Mouse (Mus musculus) CH12.LX (cell line): ENCODE data around the gene Gm9964. TPM values are rescaled to one million over a fixed set of nuclear protein-coding genes. Genes with fewer than 3 reads are reported as not detected.

Experiments
- DNase-seq: peaks from one replicate; pipeline ENCODE4 v3.0.0-alpha.2; 2013; ENCODE audit errors: extremely low read depth
- H3K27ac ChIP-seq: 2 replicates; pipeline ENCODE4 v1.5.1; 2012; ENCODE audit warnings: low read depth, mild to moderate bottlenecking, control low read depth, moderate library complexity; ENCODE audit not compliant: insufficient read depth
- H3K27me3 ChIP-seq: replicated peaks from 2 replicates; pipeline ENCODE3; 2012; ENCODE audit warnings: inconsistent platforms
- H3K36me3 ChIP-seq, 2 experiments: replicated peaks in 1 of 2; 2 replicates each; pipeline versions ENCODE3 to v1.6.1; 2012; ENCODE audit warnings: inconsistent platforms in 1 of 2, low read length in 1 of 2, mild to moderate bottlenecking in 1 of 2, mixed read lengths in 1 of 2, moderate library complexity in 1 of 2; ENCODE audit not compliant: control insufficient read depth in 1 of 2, insufficient read depth in 1 of 2
- H3K4me1 ChIP-seq, 2 experiments: 2 replicates each; pipeline ENCODE4 v1.6.1; 2012; ENCODE audit warnings: inconsistent platforms in 1 of 2, moderate library complexity in 1 of 2; ENCODE audit not compliant: insufficient read depth in 2 of 2, control insufficient read depth in 1 of 2
- H3K4me2 ChIP-seq: 2 replicates; pipeline ENCODE4 v1.6.1; 2012; ENCODE audit warnings: low read depth, mild to moderate bottlenecking, control low read depth; ENCODE audit not compliant: poor library complexity, insufficient read depth, severe bottlenecking
- H3K4me3 ChIP-seq, 3 experiments: fragments of 150-350 bp in 1 of 3; sonication (generic) in 1 of 3; replicated peaks in 1 of 3; 2 replicates each; pipeline versions ENCODE3 to v1.5.1; 2011 to 2012; ENCODE audit warnings: low read depth in 2 of 3, low read length in 2 of 3, mild to moderate bottlenecking in 2 of 3, moderate library complexity in 2 of 3, control low read depth in 1 of 3, improper control_type of control experiment in 1 of 3, inconsistent platforms in 1 of 3, mixed read lengths in 1 of 3; ENCODE audit not compliant: poor library complexity in 1 of 3
- H3K79me2 ChIP-seq: replicated peaks from 2 replicates; pipeline ENCODE4 v1.6.1; 2012; ENCODE audit warnings: mild to moderate bottlenecking, moderate library complexity; ENCODE audit not compliant: control insufficient read depth, poor library complexity, insufficient read depth, severe bottlenecking; ENCODE audit errors: extremely low read depth
- H3K9ac ChIP-seq: 2 replicates; pipeline ENCODE4 v1.6.1; 2012; ENCODE audit warnings: low read depth, mild to moderate bottlenecking, control low read depth, moderate library complexity; ENCODE audit not compliant: insufficient read depth
- H3K9me3 ChIP-seq: replicated peaks from 2 replicates; pipeline ENCODE3; 2012; ENCODE audit warnings: low read length, inconsistent platforms, mixed read lengths
- CHD2 ChIP-seq: IDR thresholded peaks from 2 replicates; pipeline ENCODE4 v1.6.1; 2011; ENCODE audit warnings: low read length, improper control_type of control experiment
- ELF1 ChIP-seq: IDR thresholded peaks from 2 replicates; pipeline ENCODE4 v1.6.1; 2014; ENCODE audit warnings: low read depth, mild to moderate bottlenecking, inconsistent platforms, low read length, improper control_type of control experiment
- EP300 ChIP-seq: IDR thresholded peaks from 2 replicates; pipeline ENCODE4 v1.6.1; 2011; ENCODE audit warnings: low read length, improper control_type of control experiment
- ETS1 ChIP-seq: conservative IDR thresholded peaks from 2 replicates; pipeline ENCODE4 v1.6.1; 2012; ENCODE audit warnings: low read depth, mild to moderate bottlenecking, inconsistent platforms, low read length, improper control_type of control experiment, moderate library complexity
- GABPA ChIP-seq: IDR thresholded peaks from 2 replicates; pipeline ENCODE4 v1.6.1; 2012; ENCODE audit warnings: low read depth, low read length, improper control_type of control experiment, inconsistent platforms; ENCODE audit not compliant: insufficient replicate concordance
- IRF4 ChIP-seq: IDR thresholded peaks from 2 replicates; pipeline ENCODE4 v1.6.1; 2014; ENCODE audit warnings: low read depth, mild to moderate bottlenecking, inconsistent platforms, low read length, improper control_type of control experiment
- MAZ ChIP-seq: IDR thresholded peaks from 2 replicates; pipeline ENCODE4 v1.6.1; 2012; ENCODE audit warnings: low read depth, mild to moderate bottlenecking, inconsistent platforms, low read length, improper control_type of control experiment, moderate library complexity
- MXI1 ChIP-seq: IDR thresholded peaks from 2 replicates; pipeline ENCODE4 v1.6.1; 2011; ENCODE audit warnings: mild to moderate bottlenecking, low read depth, low read length, improper control_type of control experiment
- MYC ChIP-seq: IDR thresholded peaks from 2 replicates; pipeline ENCODE4 v1.6.1; 2011; ENCODE audit warnings: low read depth, mild to moderate bottlenecking, improper control_type of control experiment, low read length
- NELFE ChIP-seq: IDR thresholded peaks from 2 replicates; pipeline ENCODE4 v1.6.1; 2011; ENCODE audit warnings: low read depth, low read length, improper control_type of control experiment
- POLR2A ChIP-seq: IDR thresholded peaks from 2 replicates; pipeline ENCODE4 v1.6.1; 2011; ENCODE audit warnings: low read depth, mild to moderate bottlenecking, improper control_type of control experiment, low read length
- UBTF ChIP-seq: IDR thresholded peaks from 2 replicates; pipeline ENCODE4 v1.6.1; 2012; ENCODE audit warnings: low read depth, mild to moderate bottlenecking, inconsistent platforms, low read length, improper control_type of control experiment, moderate library complexity
- USF2 ChIP-seq: conservative IDR thresholded peaks from 2 replicates; pipeline ENCODE4 v1.6.1; 2011; ENCODE audit warnings: low read depth, low read length, improper control_type of control experiment
- ZC3H11A ChIP-seq: IDR thresholded peaks from 2 replicates; pipeline ENCODE4 v1.6.1; 2012; ENCODE audit warnings: low read depth, mild to moderate bottlenecking, inconsistent platforms, low read length, improper control_type of control experiment
- ZMIZ1 ChIP-seq: IDR thresholded peaks from 2 replicates; pipeline ENCODE4 v1.6.1; 2012; ENCODE audit warnings: low read depth, mild to moderate bottlenecking, inconsistent platforms, low read length, improper control_type of control experiment
- dilution Hi-C: fragments of 300-500 bp; cut with MboI; formaldehyde crosslinking; loops from 2 replicates; pipeline ENCODE4 v1.14.3; 2020; ENCODE audit warnings: low sequenced_read_pairs; ENCODE audit not compliant: extremely low pct_unique_long_range_greater_than_20kb, extremely low pct_ligation_motif_present
- in situ Hi-C: fragments of 300-500 bp; cut with MboI; formaldehyde crosslinking; loops from 3 replicates; pipeline ENCODE4 v1.14.3; 2019; ENCODE audit warnings: low sequenced_read_pairs, low pct_ligation_motif_present, low pct_unique_long_range_greater_than_20kb, mixed read lengths
- polyA plus RNA-seq: library from polyadenylated mRNA; unstranded; fragments of >175 nt; gene quantifications from 2 replicates; pipeline ENCODE4 v1.2.1, GENCODE M21; 2012; ENCODE audit warnings: low read depth; ENCODE audit not compliant: insufficient read length
- total RNA-seq, 2 experiments: library from RNA; depleted of rRNA; stranded (reverse); fragments of 300-350 nt in 1 of 2; fragments of >200 nt in 1 of 2; gene quantifications; 2 replicates each; pipeline ENCODE4 v1.2.3; 2012 to 2014

Gm9964 gene
- total and polyA plus RNA-seq, 3 experiments: not detected

DNA sequence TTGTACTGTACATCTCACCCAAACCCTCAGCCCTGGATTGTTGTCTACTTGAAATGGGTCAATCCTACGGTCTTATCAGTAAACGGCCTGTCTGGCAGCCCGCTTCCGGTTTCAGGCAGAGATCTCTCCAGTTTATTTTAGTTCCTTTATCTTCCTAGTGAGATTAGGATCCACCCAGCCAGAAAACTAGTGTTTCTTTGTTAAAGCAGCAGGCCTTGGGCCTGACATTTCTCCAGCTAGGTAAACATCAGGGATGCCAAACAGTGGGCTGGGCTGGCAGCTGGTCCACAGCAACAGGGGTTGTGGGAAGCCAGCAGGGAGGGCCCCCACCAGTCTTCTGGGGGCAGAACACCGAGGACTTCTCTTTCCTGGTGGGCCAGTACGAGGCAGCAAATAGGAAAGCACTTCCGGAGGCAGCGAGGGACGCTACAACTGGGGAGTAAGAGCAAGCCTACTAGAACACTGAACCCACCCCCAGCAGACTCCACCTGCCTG is 10.4 kb downstream of the Gm9964 start:
- in situ Hi-C loops: no loop called here
- H3K4me2 ChIP-seq: no peak overlapping the region
- no peak overlapping the region for H3K4me3 ChIP-seq
- no peak for TF ChIP-seq POLR2A
- TF ChIP-seq ETS1: no peak
- TF ChIP-seq ZMIZ1: no peak
- TF ChIP-seq MYC: no peak
- no peak for TF ChIP-seq ZC3H11A
- dilution Hi-C loops: no loop called here
- H3K9ac ChIP-seq: no peak overlapping the region
- H3K36me3 ChIP-seq: no peaks in the 10 kb centered on the region
- peaks cover 9 to 29% of the 10 kb centered on the region in 2 experiments; a peak in 3 of 4 replicates for H3K4me1 ChIP-seq
- no peak for DNase-seq
- no peaks in the 10 kb centered on the region for H3K27me3 ChIP-seq
- H3K9me3 ChIP-seq: peaks cover 2% of the 10 kb centered on the region
- H3K79me2 ChIP-seq: no peaks in the 10 kb centered on the region
- no peak overlapping the region for H3K27ac ChIP-seq

DNA sequence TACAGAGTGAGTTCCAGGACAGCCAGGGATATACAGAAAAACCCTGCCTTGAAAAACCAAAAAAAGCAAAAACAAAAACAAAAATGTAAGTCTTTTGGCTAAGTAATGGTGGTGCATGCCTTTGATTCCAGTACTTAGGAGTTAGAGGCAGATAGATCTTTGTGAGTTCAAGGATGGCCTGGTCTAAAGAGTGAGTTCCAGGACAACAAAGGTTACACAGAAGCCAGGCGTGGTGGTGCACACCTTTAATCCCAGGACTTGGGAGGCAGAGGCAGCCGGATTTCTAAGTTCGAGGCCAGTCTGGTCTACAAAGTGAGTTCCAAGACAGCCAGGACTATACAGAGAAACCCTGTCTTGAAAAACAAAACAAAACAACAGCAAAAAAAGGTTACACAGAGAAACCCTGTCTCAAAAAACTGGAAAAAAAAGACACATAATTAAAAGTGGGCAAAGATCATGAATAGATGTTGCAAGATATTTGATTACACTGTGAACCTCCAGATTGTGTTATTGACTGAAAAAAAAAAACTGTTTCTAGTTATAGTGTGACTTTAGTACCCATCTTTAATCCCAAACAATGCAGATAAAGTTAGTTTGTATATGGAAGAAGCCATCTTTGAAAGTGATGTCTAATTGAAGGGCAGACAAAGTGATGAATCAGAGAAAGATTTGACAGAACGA is 13.2 kb downstream of the Gm9964 start:
- Histone ChIP-seq H3K79me2 (no peaks in the 10 kb centered on the region), H3K27me3 (no peaks in the 10 kb centered on the region), H3K9me3 (no peaks in the 10 kb centered on the region), H3K36me3 (no peaks in the 10 kb centered on the region), H3K4me3 (no peak overlapping the region), H3K27ac (no peak overlapping the region), H3K9ac (no peak overlapping the region), H3K4me1 (peaks cover 2 to 30% of the 10 kb centered on the region in 2 experiments; a peak in 2 of 4 replicates), H3K4me2 (no peak overlapping the region)
- TF ChIP-seq ZC3H11A (no peak), MXI1 (no peak), GABPA (no peak), NELFE (no peak), MAZ (no peak), CHD2 (no peak), ELF1 (no peak), UBTF (no peak), IRF4 (no peak), POLR2A (no peak), USF2 (no peak), EP300 (no peak)
- DNase-seq: no peak
- dilution Hi-C loops (no loop called here), in situ Hi-C loops (no loop called here)
